Mouse (Mus musculus): ENCODE data around the gene Ano9.

Ano9 gene

DNA sequence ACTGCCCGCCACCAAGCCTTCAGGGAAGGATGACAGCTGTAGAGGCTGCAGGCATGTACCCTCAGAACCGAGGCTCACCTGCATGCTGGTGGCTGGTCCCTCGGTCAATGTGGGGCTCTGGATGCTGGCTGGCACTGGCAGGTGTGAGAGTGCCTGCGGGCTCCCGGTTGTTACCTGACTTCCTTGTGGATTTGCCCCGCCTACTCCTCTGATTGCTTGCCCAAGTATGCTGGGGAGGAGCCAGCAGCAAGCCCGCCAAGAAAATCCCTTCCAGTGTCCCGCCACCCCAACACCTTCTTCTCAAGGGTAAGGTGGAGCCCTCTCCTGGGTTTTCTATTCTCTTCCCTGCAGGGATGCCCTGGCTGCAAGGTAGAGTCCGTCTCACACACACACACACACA, at the start of gene Ano9:
Gene Ano9 (minus strand): TSS at position 171 of the 400 bp plus-strand sequence.
- DNase-seq, result no peak

DNA sequence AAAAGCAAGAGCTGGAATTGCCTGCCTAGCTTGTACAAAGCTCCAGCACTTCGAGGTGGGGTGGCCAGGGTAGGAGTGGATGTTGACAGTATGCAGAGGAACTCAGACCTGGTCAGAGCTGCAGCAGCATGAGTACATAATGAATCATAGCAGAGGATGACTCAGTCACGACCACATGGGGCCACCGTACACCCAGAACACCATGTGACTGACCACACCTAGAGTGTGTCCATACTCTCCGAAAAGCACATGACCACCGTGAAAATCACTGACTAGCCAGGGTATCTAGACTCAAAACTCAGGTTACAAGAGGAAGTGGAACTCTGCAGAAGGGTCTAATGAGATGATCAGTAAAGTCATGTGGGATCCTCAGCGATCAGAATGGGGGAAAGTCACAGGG, 47.2 kb upstream of the Ano9 start:
- DNase-seq, result no peak

DNA sequence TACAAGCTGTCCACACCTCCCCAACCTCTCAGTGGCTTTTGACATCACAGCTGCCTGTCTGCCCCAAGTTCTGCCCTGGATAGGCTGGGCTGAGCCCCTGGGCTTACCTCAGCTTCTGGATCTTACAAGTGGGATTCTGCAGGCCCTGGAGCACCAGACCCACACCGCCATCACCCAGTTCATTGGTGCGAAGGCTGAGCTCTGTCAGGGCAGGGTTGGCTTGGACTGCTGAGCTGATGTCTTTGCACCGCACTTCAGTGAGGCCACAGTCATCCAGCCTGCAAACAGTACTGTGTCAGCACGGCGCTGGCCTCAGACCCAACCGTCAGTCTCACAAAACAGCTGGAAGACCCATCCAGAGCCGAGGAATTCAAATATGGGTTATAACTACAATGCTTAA, 46.8 kb upstream of the Ano9 start:
- no peak for DNase-seq

DNA sequence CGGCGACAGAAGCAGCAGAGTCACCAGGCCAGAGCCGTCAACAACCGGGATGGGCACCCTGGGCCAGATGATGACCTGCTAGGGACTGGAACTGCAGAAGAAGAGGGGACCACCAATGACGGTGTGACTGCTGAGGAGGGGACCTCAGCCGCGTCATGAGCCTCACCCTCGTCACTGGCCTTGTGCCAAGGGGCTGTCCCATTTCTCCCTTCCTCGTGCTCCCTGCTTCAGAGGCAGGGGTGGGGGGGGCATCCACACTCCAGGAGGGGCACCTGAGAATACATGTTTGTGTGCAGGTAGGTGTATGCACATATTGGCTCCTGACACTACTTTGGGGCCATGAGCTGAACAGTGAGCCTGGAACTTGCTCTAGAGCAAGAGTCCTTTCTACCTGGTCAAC, 37.8 kb upstream of the Ano9 start:
- DNase-seq, result no peak

DNA sequence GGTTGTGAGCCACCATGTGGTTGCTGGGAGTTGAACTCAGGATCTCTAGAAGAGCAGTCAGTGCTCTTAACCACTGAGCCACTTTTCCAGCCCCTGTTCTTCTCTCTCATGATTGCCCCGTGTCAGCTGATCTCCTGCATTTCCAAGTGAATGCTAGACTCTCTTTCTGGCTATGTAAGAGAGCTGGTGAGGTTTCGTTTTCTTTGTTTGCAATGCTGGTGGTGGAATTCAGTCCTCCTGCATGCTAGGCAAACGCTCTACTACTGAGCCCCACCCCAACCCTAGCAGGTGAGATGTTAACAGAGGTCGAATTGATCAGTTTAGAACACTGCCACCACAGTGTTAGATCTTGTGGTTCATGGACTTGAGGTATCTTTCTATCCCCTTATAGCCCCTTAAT, 31.0 kb upstream of the Ano9 start:
- DNase-seq, result no peak

DNA sequence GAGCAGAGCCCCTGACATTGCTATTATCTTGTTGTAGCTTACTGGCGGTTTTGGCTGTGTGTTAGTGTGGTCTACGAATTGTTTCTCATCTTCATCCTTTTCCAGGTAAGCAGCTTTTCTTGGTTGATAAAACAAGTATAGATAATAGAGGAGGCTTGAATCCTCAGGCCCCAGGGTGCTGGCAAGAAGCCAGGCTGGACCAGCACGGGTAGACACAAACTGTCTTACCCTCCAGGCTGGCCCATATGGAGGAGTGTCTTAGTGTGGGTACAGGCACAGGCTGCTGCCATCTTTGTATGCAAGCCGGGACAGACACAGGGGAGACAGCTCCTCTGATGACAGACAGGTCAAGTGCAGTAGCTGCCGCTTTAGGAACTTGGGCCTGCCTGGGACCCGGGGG, 29.4 kb upstream of the Ano9 start:
- no peak for DNase-seq

DNA sequence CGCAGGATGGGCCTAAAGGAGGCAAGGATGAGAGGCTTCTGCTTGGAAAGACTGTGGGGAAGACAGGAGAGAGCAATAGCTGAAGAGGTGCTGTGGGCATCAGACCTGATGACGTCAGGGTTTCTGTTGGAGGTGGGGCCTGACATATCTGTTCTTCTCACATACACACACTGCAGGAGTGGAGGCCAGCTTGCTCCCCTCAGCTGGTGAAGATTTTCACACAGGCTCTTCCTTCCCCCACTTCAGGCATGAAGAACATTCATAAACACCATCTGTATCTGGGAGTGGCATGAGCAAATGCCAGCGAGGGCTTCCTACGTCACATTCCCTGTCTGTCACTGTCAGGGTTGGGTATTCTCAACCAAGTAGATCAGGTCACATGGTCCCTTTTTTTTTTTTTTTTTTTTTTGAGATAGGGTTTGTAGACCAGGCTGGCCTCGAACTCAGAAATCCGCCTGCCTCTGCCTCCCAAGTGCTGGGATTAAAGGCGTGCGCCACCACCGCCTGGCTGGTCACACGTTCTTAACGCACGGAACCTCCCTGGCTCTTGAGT, 28.5 kb upstream of the Ano9 start:
- DNase-seq, result no peak

DNA sequence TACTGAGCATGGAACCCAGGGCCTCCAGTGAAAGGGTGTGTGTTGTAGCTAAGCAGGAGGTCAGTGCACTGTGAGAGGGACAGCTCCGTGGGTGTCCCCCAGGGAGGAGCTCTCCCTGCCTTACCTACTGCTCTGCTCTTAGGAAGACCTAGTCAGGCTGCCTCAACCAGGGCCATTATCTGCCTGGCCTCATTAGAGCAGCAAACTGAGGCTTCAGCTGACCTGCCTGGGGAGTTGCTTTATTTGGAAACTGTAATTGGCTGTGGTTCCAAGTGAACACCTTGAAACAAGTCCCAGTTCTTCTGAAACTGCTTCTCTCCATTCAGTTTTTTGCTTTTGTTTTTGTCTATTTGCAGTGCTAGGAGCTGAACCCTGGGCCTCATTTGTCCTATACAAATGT, 27.8 kb upstream of the Ano9 start:
- DNase-seq, result no peak

DNA sequence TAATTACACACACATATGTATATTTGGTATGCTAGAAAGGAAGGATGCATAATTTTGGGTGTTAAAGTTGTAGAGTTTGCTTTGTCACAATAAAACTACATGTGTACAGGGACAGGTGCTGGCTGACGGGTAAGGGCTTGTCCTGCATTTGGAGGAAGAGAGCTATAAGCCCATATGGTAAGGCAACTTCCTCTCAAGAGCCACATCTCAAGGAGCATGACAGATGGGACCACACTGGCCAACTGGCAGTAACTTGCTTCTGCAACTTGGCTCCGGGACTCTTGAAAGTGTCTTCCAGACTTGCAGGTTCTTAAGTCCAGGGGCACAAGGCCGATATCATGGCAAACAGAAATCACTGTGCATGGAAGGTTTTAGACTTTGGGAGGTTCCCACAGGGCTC, 27.0 kb upstream of the Ano9 start:
- no peak for DNase-seq

DNA sequence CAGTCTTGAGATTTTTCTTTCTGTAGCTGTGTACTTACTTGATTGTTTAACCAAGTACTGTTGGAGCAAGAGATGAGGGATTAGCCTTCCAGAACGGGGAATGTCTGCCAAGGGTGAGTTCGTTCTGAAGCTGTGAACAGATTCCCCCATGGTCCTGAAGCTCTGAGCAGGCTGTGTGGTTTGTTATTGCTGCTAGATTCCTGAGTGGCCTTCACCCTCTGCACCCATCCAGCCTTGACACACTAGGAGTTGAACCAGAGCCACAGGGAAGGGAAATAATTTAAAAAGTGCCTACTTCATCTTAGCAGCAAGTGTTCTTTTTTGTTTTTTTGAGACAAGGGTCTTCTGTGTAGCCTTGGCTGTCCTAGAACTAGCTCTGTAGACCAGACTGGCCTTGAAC, 26.3 kb upstream of the Ano9 start:
- no peak for DNase-seq

DNA sequence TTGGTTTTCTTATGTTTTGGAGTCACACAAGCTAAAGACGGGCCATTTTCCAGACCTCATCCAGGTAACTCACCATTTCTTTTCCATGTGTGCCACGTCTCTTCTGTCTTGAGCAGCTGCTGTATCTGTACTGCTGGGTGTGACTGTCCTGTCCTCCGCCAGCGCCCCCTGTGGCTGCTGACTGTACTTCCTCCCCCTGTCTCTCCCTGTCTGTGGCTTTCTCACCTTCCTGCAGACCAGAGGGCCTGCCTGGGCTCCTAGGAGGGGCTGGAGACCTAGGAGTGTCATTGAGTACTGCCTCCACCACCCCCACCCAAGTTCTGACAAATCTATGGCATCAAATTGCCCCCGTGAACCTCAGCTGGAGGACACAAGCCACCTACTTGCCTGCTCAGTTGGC, 25.5 kb upstream of the Ano9 start:
- DNase-seq, result no peak

DNA sequence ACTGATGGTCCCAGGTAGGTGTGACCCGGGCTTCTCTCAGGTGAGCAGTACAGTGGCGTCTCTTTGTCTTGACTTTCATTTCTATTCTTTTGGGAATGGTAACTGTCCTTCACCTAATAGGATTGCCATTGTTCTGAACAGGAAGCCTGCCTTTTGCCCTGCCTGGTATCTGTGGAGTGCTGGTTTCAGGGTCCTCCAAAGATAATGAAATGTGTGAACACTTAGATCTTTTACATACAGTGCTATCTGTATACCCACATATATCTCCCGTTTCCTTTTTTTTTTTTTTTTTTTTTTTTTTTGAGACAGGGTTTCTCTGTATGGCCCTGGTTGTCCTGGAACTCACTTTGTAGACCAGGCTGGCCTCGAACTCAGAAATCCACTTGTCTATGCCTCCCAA, 23.7 kb upstream of the Ano9 start:
- no peak for DNase-seq

DNA sequence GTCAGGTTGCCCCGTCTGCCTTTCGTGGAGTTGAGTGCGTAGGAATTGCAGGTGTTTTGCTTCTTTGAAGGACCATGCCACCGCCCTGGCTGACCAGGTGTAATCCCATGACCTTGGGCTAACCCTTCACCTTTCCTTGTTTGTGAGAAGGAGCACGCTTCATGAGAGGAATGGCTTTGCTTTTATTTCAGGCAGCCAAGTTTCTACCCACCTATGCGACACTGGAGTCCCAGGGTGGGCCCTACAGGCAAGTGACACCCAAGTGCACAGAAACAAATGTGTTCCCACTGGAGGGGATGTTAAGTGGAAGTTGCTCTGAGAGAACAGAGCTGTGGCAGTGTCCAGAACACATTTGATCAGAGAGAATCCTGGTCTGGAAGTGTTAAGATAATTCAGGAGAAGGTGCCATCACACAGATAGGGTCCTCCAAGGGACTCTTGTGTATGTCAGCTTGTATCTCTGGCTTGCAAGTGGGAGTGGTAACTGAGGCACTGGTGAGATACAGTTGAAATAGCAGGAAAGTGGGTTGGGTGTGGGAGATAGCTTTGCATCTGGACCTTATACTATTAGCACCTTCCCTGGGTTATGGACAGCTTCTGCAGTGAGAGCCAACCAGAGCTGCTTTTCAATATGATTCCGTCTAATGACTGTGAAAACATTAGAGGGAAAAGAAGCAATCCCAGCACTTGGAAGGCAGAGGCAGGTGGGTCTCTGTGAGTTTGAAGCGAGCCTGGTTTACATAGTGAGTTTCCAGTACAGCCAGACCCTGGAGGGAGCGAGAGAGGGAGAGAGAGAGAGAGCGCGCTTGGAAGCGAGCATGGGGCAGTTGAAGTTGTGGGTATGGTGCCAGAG, 14.5 kb upstream of the Ano9 start:
- no peak for DNase-seq

DNA sequence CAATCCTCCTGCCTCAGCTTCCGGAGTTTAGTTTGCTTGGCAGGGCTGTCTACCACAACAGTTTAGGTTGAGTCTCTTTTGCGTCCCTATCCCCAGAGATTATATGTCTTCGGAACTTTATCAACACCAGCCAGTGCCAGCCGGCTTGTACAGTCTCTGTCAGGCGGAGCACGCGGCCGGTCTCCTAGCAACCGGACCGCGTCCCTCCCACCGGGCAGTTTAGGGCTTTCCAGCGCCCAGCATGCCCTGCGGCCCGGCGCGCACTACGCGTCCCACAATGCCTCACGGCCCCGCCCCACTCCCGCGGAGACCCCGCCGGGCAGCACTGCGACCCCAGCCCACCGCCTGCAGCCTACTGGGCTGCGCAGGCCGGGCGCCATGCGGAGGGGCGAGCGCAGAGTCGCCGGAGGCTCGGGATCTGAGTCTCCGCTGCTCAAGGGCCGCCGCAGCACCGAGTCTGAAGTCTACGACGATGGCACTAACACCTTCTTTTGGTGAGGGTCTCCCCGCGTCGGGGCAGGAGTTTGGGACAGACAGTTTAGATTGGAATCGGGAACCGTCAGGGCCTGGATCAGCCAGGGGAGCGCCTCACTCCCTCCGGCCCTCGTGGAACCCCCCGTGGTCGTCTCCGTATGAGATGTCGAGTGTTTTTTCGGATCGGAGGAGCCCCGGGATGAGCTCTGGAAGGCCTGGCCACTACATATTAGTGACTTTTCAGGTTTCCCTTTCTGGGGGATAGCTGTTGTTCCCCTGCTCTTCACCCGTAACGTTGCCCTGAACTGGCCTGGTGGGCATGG, 13.6 kb upstream of the Ano9 start:
- peak; percentile 84 for DNase-seq

DNA sequence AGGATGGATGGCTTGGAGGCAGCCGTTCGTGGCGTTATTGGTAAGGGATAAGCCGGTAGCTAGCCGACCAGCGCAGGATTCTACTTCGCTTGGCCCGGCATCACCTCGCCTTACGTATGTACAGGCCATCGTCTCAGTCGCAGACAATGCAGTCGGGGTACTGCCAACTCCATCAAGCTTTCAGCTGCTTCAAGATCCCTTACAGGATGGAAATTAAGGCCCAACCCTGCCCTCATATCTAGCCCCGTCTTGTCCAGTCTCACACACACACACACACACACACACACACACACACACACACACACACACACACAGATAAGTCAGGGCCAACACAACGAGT, 5.9 kb upstream of the Ano9 start:
- no peak for DNase-seq

DNA sequence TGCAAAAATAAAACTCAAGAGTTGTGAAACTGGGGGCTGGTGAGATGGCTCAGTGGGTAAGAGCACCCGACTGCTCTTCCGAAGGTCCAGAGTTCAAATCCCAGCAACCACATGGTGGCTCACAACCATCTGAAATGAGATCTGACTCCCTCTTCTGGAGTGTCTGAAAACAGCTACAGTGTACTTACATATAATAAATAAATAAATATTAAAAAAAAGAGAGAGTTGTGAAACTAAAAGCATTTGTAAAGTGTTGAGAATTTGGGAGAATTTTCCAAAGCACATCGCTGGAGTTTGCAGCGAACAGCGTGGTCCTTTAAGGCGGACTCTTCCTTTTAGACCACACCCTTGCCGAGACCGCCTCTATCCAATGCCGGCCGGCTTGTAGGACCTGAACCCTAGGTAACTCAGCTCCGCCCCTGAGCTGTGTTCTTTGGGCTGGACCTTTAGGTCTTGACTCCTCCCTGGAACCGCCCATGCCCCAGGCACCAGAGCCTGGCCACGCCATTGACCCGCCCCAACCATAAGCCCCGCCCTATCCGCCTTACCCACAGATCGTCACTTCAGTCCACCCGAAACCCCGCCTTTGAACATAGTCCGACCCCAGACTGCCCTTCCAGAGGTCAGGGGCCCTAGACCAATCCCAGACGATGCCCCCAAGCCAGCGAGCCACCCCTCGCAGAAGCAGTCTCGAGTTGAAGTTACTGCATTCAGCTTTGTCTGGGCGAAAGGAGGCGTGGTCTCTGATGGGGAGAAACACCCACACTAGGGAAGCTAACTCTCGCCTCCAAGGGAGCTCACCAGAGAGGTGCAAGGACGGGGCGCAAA, 5.3 kb upstream of the Ano9 start:
- peak; percentile 91 for DNase-seq

DNA sequence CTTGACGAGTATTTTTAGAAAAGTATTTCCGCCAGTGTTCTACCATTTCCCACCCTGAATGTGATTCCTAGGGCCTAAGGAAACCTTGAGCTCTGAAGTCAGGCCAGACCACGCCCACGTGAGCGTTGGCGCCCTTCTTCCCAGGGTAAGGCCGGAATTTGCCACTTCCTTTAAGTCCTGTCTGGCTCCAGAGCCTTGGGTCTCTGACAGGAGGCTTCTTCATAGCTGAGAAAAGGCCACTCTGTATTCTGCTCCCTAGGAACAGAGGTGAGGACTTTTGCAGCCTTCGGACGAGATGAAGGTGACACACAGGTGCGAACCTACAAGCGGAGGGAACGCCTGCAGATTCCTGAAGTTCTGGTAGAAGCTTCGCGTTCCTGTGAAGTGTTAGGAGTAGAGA, 4.6 kb upstream of the Ano9 start, which contains the start of gene Ptdss2:
Gene Ptdss2 (plus strand): TSS at position 138 of the 400 bp plus-strand sequence.
- no peak for DNase-seq

DNA sequence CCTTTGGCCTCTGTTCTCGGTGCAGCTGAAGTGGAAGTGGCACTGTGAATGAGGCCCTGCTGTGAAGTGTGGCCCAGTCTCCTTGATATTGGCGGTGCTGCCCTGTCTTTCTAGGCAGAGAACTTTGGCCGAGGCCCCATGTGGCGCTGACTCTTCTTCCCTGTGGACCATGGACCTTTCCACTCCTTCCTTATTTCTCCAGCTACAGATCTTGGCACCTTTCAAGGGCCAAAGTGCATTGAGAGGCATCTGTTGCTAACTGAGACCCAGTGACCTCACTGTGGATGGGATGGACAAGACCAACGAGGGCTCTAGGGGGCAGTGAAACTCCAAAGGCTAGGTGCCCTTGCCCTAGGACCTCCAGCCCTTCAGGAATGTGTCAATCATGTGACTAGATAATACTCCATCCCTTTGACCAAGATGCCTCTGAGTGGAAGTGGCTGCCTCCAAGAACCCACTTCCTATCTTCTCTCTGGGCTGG, 3.5 kb upstream of the Ano9 start:
- DNase-seq, result no peak

DNA sequence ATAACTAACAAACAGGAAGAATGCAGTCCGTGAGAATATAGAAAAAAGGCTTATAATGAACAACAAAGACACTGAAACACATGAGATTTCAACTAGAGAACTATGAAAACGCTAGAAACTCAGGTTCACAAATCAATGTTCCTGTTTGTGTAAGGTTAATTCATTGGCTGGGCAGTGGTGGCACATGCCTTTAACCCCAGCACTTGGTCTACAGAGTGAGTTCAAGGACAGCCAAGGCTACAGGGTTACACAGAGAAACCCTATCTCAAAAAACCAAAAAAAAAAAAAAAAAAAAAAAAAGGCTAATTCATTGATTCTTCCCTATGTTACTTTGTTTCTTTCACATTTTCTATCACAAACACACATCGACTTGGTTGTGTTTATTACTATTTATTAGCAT, 3.0 kb upstream of the Ano9 start:
- no peak for DNase-seq

DNA sequence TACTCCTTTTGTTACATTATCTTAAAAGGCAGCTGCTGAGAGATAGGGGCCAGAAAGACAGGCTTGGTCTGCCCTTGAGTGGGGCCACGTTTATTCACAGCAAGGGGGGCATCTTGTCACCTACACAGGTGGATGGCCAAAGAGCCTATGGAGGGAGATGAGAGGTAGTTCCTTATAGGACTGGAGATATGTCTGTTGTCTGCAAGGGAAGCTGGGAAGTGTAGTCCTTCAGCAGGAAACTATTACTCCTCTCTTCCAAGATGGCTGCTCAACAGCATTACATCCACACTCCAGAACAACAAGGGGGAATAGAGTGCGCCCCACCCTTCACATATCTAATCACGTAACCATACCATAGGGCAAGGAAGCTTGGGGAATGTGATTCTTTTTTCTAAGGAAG, 1.9 kb upstream of the Ano9 start:
- DNase-seq, result no peak

DNA sequence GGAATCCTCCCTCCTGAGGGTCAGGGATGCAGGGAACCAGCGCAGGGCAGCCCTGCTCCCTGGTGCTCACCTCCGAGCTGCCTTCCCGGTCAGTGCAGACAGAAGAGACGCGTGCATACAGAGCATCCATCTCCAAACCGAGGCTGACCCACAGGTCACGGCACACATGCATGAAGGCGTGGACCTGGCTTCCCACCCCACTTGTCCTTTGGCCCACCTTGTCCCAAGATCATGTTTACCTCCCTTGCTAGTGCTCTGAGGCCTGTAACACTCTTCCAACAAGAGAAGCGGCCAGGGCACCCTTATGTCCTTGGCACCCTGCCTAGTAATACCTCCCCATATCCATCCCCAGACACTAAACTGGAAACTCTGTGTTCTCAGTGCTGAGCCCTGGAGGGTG, 1.7 kb downstream of the Ano9 start:
- DNase-seq, result no peak

DNA sequence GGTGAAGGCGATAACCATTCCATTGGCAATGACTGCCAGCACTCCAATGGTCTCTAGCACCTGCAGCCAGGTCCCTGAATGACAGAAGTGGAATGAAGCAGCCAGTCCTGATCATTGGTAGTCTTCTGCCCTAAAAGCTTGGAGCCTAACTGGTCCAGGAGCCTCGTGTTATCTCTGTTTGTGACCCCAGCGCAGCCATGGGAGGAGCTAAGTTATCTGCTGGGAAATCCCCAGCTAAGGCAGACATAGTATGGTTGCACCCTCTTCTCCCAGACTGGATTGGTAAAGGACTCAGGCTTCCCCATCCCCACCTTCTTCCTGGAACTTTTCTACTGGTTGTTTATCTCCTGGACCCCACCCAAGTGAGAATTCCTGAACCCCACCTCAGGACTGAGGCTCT, 14.4 kb downstream of the Ano9 start:
- no peak for DNase-seq
